Mouse (Mus musculus) neutrophil, adult 83 days (primary cell): Measurements from ENCODE around the gene Dnase2a. TPM values are rescaled to one million over a fixed set of nuclear protein-coding genes. Genes with fewer than 3 reads are reported as not detected.

Source experiments
- total RNA-seq, 2 experiments: library from RNA; stranded (reverse); gene quantifications; one replicate each; pipeline ENCODE4 v1.2.4; 2023

Dnase2a gene
- 10 to 100 TPM; 20.0 to 24.8 TPM for total RNA-seq

DNA sequence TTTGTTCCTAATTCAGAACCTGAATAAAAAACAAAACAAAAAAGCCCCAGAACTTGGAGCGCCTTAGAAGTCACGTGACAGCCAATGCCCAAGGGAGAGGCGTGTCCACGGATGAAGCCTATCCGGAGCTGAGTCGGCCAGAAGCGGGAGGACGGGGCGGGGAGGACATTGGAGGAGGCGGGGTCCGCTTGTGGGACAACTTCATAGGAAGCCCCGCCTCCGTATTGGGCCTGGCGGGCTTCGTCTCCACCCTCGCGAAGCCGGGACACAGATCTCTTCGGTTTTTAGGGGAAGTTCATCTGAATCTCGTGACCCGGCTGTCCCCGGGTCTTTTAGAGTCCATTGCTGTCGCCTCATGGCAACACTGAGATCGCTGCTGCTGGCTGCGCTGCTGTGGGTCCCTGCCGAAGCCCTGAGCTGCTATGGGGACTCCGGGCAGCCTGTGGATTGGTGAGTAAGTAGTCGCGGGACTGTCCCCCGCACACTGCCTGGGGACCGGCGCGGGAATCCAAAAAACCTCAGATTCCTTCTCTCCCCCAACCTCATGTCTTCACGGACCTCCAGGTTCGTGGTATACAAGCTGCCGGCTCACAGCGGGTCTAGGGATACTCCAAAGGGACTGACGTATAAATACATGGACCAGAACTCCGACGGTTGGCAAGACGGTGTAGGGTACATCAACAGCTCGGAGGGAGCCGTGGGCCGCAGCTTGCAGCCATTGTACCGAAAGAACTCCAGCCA lies at the start of gene Dnase2a:
TSS of gene Dnase2a (plus strand) at position 140 of the 741 bp plus-strand sequence.

DNA sequence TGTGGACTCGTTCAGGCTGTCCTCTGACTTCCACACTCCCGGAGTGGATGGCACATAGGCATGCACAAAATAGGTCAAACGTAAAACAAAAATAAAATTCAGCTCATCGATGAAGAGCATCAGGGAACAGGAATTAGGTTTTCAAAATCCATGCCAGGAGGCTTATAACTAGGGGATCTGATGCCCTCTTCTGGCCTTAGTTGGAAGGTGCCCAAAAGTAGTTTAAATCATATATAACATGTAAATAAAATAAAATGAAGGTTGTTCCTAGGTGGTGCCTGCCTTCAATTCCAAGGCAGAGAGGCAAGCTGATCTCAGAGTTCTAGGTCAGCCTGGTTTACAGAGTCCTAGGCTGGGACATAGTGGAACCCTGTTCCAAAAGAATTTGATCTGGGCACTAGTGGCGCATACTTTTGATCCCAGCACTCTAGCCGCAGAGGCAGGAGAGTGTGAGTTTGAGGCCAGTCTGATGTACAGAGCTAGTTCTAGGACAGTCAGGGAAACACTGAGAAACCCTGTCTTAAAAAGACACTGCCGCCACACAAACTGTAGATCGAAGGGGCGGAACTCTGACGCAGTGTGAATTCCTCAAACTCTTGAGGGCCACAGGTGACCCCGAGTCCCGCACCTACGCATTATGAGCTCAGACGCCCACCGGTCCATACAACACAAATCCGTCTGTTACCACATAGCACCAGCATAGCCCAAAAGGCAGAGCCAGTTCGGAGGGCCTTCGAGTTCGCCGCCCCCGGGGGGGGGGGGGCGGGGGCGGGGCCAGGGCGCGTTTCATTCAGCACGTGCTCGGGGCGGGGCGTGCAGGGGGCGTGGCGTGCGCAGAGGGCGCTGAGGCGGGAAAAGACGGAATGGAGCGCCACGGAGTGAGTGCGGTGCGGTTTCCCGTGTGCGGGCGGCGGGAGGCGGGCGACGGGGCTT lies 36.7 kb upstream of the Dnase2a start, which contains the start of gene Syce2:
TSS of gene Syce2 (plus strand) at position 736 of the 933 bp plus-strand sequence.

DNA sequence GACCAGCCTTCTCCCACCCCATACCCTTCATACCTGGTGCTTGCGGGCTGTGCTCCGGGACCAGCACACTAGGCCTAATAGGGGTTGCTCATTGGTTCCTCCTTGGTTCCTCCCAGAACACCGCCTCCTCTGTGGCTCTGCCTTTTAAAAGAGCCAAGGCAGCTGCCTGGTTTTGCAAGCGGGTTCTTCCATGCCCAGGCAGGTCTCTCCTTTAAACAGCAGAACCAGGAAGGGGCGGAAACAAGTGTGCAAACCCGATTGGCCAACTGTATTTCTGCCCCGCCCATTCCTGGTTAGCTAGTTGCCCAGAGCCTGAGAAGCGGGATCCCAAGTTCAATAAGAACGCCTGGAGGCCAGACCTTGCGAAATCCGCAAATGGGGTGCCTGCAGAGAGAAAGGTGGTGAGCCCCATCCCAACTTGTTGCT lies 14.6 kb upstream of the Dnase2a start, which contains the start of gene Gcdh:
TSS of gene Gcdh (minus strand) at position 213 of the 426 bp plus-strand sequence.

DNA sequence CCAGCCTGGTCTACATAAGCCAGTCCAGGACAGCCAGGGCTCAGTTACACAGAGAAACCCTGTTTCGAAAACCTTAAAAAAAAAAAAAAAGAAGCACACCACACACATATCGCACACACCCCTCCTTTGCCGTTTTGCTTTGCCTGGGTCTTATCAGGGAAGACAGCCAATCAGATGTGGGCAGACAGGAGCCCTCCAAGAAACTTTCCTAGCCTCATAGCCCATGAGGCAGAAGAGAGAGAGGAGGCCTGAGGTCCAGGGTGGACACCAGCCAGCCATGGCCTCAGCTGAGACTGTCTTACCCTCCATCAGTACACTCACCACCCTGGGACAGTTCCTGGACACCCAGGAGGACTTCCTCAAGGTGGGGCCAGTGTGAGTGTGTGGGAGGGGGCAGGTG lies 6.6 kb upstream of the Dnase2a start, which contains the start of gene Klf1:
TSS of gene Klf1 (plus strand) at position 177 of the 400 bp plus-strand sequence.

DNA sequence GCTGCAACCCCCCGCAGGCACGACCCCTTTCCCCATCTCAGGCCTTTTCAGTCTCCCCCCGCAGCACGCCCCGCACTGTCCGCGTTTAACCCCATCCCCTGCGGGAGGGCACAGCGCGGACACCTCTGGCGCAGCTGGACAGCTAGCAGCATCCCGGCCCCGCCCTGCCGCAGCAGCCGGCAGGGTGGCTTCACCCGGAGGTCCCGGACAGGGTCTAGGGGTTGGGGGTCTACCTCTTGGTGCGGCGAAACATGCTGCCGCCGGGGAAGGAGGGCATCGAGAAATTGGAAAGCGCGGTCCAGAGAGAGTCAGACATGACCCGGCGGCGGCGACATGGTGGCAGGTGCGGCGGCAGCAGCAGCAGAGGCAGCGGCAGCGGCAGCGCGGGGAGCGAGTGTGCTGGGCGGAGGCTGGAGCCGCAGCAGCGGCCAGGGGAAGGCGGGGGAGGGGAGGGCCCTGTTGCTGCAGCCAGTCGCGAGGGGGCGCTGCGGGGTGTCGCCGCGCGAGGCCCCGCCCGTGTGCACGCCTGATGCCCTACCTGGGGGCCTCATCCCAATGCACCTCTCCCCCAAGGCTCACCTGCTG lies 28.7 kb downstream of the Dnase2a start, which contains the start of gene Mast1:
TSS of gene Mast1 (minus strand) at position 398 of the 585 bp plus-strand sequence.

DNA sequence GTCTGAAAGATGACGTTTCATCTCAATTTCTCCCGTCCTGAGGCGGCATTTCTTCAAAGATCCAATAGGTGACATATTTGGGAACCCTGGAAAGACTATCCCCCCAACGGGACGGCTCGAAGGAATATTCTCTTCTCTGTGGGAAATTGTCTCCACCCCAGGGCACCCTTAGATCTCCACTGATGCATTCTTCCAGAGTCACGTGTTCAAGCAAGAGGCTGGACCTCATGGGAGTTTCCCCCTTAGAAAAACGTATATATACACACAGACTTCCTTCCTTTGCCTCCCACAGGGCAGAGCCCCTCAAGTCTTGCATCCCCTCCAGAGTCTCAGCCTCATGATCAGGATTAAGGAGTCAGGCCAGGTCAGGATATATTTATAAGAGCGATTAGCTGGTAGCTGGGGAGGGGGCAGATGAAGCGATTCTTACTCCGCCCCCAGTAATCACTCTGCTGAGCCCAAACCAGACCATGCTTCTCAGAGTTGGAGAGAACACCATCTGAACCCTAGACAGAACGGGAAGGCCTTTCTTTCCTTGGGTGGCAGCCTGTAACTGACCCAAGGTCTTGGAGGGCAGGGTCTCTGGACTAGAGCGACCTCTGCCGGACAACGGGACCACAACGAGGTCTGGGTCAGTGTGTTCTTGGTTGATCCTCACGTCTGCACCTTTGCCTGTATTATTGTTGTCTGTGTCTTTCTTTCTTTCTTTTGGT lies 38.3 kb downstream of the Dnase2a start, which contains the start of gene Rtbdn:
TSS of gene Rtbdn (plus strand) at position 464 of the 713 bp plus-strand sequence.

DNA sequence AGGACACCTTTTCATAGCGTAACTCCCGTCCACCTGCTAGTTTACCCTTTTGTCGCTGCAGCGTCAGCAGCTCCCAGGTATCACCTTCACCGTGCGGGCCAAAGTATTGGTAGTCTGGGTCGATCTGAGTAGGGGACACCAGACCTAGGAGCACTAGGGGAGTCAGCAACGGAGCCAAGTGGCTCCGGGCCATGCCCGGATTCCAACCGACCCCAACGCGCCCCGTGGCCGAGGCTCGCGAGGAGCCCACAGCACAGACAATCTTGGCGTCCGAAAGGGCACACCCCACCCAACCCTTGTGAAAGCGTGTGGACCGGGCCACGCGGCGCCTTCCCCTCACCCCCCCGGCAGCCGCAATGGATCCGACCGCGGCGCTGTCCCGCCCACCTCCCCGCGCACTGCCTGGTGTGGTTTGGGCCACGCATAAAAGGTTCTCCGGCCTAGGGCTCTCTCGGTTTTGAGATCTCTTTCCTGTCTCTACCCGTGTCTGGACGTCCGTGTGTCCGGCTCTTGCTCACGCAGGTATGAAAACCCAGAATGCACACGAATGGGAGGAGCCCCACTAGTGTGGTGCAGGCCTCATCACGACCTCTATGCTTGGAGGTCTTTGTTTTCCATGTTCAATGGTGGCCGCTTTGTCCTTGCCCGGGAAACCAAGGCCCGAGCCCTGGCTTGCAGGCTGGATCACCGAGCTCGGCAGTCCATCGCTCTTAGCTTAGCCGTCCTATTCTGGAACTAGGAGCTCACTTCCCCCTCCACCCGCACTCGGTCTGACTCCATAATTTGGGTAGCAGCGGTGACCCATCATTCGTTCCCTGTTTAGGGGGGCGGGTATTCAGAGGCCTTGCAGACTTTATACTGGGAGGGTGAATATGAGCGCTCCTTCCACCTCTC lies 61.1 kb downstream of the Dnase2a start, which contains the start of the genes Gm49661, Prdx2 and Rnaseh2a:
TSS of gene Gm49661 (minus strand) at position 193 of the 894 bp plus-strand sequence.
TSS of gene Prdx2 (plus strand) at position 347 of the 894 bp plus-strand sequence.
TSS of gene Rnaseh2a (minus strand) at position 527 of the 894 bp plus-strand sequence.

Other genes with a start within 250 kb of the Dnase2a start
- 1,000 to 10,000 TPM in 1 of 2 experiments, 100 to 1,000 TPM in 1; 917 to 1,067 TPM for gene Ier2, start 245.7 kb upstream of the Dnase2a start, total RNA-seq
- gene Trmt1, start 222.3 kb upstream of the Dnase2a start, total RNA-seq: 10 to 100 TPM; 25.7 to 39.0 TPM
- gene Nacc1, start 220.7 kb upstream of the Dnase2a start, total RNA-seq: 10 to 100 TPM; 35.1 to 41.1 TPM
- 100 to 1,000 TPM; 103 to 117 TPM for gene Lyl1, start 207.1 kb upstream of the Dnase2a start, total RNA-seq
- gene G430095P16Rik, start 185.6 kb upstream of the Dnase2a start, total RNA-seq: 10 to 100 TPM; 10.9 to 11.1 TPM
- gene Nfix, start 108.2 kb upstream of the Dnase2a start, total RNA-seq: 10 to 100 TPM; 22.4 to 35.3 TPM
- gene Dand5, start 85.7 kb upstream of the Dnase2a start, total RNA-seq: 1 to 10 TPM; 1.2 to 1.9 TPM
- gene Gadd45gip1, start 77.0 kb upstream of the Dnase2a start, total RNA-seq: 1 to 10 TPM; 6.7 to 9.4 TPM
- 10 to 100 TPM; 45.1 to 61.6 TPM for gene Rad23a, start 67.9 kb upstream of the Dnase2a start, total RNA-seq
- gene Calr, start 61.6 kb upstream of the Dnase2a start, total RNA-seq: 100 to 1,000 TPM; 331 to 384 TPM
- gene Farsa, start 51.6 kb upstream of the Dnase2a start, total RNA-seq: 10 to 100 TPM; 27.1 to 36.2 TPM
- 10 to 100 TPM; 14.8 to 20.6 TPM for gene Syce2, start 36.4 kb upstream of the Dnase2a start, total RNA-seq
- 10 to 100 TPM in 1 of 2 experiments, 1 to 10 TPM in 1; 9.6 to 11.3 TPM for gene Gcdh, start 14.6 kb upstream of the Dnase2a start, total RNA-seq
- 10 to 100 TPM; 21.1 to 28.8 TPM for gene Klf1, start 6.6 kb upstream of the Dnase2a start, total RNA-seq
- not detected for gene Mast1, start 28.8 kb downstream of the Dnase2a start, total RNA-seq
- not detected for gene Rtbdn, start 38.4 kb downstream of the Dnase2a start, total RNA-seq
- gene Gm49661, start 60.9 kb downstream of the Dnase2a start, total RNA-seq: not detected
- gene Prdx2, start 61.0 kb downstream of the Dnase2a start, total RNA-seq: 100 to 1,000 TPM; 117 to 203 TPM
- 10 to 100 TPM; 35.2 to 37.9 TPM for gene Rnaseh2a, start 61.2 kb downstream of the Dnase2a start, total RNA-seq
- 1,000 to 10,000 TPM; 1,182 to 1,374 TPM for gene Junb, start 70.2 kb downstream of the Dnase2a start, total RNA-seq
- 1 to 10 TPM in 1 of 2 experiments, under 1 TPM in 1; 0.83 to 1.1 TPM for gene Hook2, start 82.0 kb downstream of the Dnase2a start, total RNA-seq
- not detected for gene Best2, start 106.0 kb downstream of the Dnase2a start, total RNA-seq
- 10 to 100 TPM; 56.3 to 62.0 TPM for gene Asna1, start 116.7 kb downstream of the Dnase2a start, total RNA-seq
- gene Trir, start 118.3 kb downstream of the Dnase2a start, total RNA-seq: 100 to 1,000 TPM; 154 TPM
- 10 to 100 TPM; 34.3 to 53.0 TPM for gene Tnpo2, start 128.4 kb downstream of the Dnase2a start, total RNA-seq
- gene Fbxw9, start 151.5 kb downstream of the Dnase2a start, total RNA-seq: 1 to 10 TPM; 4.8 to 6.4 TPM
- gene Gm5741, start 159.4 kb downstream of the Dnase2a start, total RNA-seq: not detected
- 10 to 100 TPM; 35.8 to 38.4 TPM for gene Dhps, start 163.2 kb downstream of the Dnase2a start, total RNA-seq
- 10 to 100 TPM; 36.7 TPM for gene Wdr83os, start 172.2 kb downstream of the Dnase2a start, total RNA-seq
- gene Wdr83, start 172.7 kb downstream of the Dnase2a start, total RNA-seq: 10 to 100 TPM; 12.1 to 19.5 TPM
- gene Man2b1, start 174.7 kb downstream of the Dnase2a start, total RNA-seq: 100 to 1,000 TPM; 291 to 306 TPM
- not detected for gene Zfp791, start 214.5 kb downstream of the Dnase2a start, total RNA-seq
- gene Cks1brt, start 243.4 kb downstream of the Dnase2a start, total RNA-seq: not detected